Mouse (Mus musculus): ENCODE measurements around the gene Pik3cg.

DNA sequence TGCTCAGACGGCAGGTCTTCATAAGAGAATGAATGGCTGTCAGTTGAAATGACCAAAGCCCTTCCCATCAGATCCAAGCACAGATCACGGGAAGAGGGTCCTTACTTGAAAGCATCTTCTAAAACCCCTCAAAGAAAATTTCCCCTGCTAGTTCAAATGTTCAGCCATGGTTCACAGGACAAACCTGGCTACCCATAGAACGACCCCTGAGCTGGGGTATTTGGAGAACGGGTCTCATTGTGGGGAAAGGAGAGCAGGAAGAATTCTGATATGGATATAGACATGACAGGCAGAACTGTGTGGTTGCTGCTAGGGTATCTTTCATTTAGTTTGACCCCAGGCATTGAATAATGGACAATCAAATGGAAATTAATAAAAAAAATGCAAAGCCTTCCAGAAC is 62.8 kb downstream of the Pik3cg start:
- TF ChIP-seq CTCF (IDR thresholded peaks at IDR 0.05; ENCODE audit: borderline replicate concordance, extremely low read depth, insufficient read depth, insufficient read length) (no peak), POLR2A (IDR thresholded peaks at IDR 0.05; ENCODE audit: borderline replicate concordance, extremely low read depth, insufficient read depth, insufficient read length, poor library complexity, severe bottlenecking) (no peak)
